Mouse (Mus musculus): ENCODE measurements at regions not wholly inside any gene's neighbourhood (a gene's known extent, or its start where the extent isn't known, plus 50 kb on each side); places are given as distances from the start of the nearest gene placed in this dataset.

DNA sequence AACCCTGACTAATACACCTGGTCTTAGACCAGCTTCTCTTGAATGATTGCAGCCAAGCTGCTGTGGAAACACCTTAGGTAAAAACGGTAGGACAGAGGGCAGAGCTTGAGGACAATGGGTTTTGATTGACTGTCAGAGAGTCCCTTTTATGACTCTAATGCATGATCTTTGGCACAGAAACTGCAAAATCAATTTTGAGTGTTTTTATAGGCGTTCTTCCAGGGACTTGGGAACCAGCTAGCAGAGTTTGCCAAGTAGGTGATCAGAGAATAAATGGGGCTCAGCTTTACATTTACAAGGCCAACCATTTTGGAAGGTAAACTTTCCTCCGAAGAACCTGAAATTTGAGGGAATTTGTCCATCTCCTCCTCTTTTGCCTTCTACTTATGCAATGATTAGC is 213.6 kb upstream of the Far2 start:
- no peak for DNase-seq

- no peak for DNase-seq
Measured at GRCm38 (mm10) chr6:147838846-147839245, 208.2 kb upstream of the Far2 start.

DNA sequence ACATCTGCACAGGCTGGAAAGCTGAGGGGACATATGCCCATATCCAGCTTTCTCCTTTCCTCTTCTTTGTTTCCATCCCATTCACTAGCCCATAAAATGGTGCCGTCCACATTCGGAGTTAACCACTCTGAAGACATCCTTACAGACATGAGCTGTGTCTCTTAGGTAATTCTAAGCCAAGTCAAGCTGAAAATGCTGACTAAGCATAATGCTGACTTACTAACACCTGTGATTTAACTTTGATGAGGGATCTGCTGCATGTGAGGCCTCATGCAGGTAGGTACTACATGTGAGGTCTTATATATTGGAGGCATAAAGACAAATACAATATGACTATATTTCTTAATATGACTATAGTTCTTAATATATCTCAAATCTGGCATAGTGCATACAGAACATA is 197.1 kb upstream of the Far2 start:
- no peak for DNase-seq

- DNase-seq = no peak
Measured at GRCm38 (mm10) chr6:147861116-147861515, 185.9 kb upstream of the Far2 start.

- DNase-seq = no peak
Measured at GRCm38 (mm10) chr6:147871033-147871432, 176.0 kb upstream of the Far2 start.

- DNase-seq = no peak
Measured at GRCm38 (mm10) chr6:147873173-147873572, 173.9 kb upstream of the Far2 start.

DNA sequence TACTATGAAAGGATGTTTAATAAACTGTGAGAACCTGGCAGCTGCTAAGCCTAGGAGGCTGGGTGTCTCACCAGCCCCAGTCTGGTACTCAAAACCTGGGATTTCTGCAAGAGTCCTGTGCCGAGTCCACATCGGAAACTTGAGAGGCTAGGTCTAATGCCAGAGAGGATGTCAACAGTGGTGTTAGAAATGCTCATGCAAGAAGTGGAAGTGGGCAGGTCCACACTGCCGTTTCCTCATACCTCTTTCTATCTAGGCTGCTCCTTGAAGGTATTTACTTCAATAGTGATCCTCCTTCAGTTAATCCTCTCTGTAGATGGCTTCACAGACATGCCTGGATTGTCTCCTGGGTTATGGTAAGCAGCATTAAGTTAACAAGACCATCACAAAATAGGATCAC is 168.6 kb upstream of the Far2 start:
- DNase-seq = no peak

DNA sequence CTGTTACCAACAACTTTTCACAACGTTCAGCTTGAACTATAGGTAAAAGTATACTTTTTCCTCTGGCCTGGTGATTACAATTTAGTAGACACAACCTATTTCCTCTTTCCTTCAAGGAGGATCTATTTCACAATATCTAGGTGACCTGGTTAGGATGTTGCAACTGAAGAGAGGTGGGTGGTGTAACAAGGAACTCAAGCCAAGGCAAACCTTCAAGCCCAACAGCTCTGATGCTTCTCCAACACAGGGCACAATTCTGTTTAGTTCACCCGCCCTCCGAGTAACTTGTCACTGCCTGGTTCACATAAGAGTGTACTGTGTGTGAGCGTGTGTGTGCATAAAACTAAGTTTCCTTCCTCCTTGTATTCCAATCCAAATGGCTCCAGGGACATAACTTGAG is 161.2 kb upstream of the Far2 start:
- DNase-seq = no peak

- no peak for DNase-seq
Measured at GRCm38 (mm10) chr6:147919697-147920096, 127.4 kb upstream of the Far2 start.

DNA sequence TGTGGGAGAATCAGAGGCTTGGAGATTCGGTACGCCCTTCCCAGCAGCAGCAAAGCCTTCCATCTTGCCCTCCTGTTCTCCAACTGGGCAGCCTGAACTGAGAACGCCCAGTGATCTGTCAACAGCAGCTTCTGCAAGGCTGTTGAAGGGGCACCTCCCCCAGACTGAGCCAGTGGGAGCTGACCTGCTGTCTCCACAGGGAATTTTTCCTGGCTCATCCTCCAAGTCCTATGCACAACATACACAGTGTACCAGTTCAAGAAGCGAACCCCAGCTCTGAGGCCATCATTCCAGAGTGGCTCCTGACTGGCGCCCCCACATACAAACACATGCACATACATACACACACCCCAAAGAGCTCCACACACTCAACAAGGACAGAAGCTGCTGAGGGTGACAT is 126.0 kb upstream of the Far2 start:
- no peak for DNase-seq

DNA sequence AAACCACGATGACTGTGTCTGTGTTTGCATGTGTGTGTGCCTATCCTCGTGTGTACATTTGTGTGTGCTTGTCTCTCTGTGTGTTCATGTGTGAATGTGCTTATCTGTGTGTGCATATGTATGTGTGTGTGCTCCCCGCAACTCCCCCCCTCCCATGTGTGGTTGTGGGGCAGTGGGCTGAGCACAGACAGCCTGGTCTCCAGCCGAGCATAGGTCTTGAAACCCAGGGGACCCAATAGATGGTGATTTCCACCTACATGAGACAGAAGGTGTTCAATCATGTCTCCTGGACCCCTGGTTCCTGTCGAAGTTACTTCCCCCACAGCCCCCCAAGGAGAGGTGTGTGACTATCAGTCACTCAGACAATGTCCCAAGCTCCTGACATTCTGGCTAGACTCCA is 124.6 kb upstream of the Far2 start:
- DNase-seq = no peak

DNA sequence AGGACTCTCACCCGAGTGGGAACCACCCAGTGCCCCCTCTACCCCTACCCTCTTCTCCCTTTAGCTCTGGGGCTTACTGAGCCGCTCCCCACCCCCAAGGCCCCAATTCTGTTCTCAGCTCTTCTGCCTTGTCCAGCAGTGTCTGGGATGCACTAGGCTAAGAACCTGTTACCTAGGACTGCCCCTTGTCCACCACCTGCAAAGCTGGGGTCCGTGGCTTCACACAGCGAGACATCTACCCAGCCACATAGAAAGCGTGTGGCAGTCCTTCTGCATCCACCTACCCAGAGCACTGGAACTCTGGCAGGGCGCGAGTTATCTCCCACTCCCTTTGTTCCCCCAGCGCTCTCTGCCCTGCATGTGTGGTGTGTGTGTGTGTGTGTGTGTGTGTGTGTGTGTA is 123.8 kb upstream of the Far2 start:
- no peak for DNase-seq

- no peak for DNase-seq
Measured at GRCm38 (mm10) chr6:147928951-147929350, 118.1 kb upstream of the Far2 start.

GRCm38 (mm10) chr6:147944020-147944419 is 103.0 kb upstream of the Far2 start:
- no peak for DNase-seq

DNA sequence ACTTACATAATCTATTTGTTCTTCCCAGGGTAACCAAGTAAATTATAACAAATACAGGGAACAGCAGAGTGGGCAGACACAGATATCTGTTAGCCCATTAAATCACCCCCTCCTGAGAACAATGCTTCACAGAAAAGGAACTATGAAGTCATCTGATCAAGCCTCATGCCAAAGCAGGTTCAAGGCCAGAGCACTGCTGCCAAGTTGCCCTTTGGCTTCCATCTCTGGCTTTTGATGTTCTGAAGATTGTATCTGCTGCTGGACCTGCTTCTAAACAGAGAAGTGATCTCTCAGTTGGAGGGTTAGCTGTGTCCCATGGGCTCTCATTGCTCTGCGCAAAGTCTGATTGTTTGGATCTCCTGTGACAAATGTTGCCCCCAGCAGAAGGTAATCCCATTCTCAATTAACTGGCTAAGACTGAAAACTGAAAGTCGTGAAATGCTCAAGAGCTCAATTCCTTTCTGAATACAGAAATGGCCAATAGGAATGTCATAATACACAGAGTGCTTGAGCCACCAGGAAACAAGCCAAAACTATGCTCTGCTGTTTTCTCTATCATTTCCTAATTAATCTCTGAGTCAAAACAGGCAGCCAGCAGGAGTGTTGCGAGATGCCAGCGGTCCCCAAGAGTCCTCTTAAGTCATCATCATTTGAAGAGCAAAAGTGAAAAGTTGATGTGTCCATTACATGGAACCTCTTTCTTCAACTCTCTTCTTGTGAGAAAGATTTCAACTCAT is 102.0 kb upstream of the Far2 start:
- DNase-seq = no peak

GRCm38 (mm10) chr6:147947997-147948396 is 99.1 kb upstream of the Far2 start:
- no peak for DNase-seq

GRCm38 (mm10) chr6:147951642-147952041 is 95.4 kb upstream of the Far2 start:
- no peak for DNase-seq

GRCm38 (mm10) chr6:147953058-147953679 is 93.9 kb upstream of the Far2 start:
- DNase-seq = no peak

GRCm38 (mm10) chr6:147953753-147954152 is 93.3 kb upstream of the Far2 start:
- no peak for DNase-seq

- DNase-seq = no peak
Measured at GRCm38 (mm10) chr6:147954253-147954652, 92.8 kb upstream of the Far2 start.

GRCm38 (mm10) chr6:147954967-147955830 is 91.9 kb upstream of the Far2 start:
- no peak for DNase-seq

DNA sequence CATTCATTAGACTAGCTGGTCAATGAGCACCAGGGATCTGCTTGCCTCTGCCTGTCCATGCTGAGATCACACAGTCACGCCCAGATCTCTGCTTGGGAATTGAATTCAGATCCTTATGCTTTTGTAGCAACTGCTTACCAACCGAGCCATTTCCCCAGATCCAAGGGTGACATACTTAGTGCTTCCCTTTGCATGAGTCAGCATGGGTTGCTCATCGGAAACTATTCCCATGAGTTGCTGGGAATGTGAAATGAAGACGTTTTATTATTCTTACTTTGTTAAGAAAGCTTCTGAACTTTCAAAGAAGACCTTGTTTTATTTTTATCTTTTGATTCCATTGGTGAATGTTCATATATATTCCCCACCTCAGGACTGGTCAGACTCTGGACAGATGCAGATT is 82.3 kb upstream of the Far2 start:
- DNase-seq = no peak

DNA sequence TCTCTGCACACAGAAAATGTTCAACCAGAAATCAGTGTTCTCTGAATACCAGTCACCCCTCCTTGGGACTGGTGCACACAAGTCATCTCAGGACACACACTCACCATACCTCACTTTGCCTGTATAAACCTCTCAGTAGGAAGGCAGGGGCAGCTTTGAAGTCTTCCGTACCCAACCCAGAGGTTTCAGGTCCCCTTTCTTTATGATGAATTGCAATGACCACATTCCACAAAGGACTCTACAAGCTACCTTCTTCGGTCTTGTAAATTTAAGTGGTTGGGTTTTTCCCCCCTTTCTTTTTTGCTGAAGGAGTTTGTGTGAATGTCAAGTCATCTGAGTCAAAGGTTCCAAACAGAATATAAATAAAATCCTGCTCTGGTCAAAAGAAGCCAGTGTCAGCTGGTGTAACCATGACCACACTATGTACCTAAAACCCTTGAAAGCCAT is 76.9 kb upstream of the Far2 start:
- no peak for DNase-seq

- DNase-seq = no peak
Measured at GRCm38 (mm10) chr6:147972552-147972951, 74.5 kb upstream of the Far2 start.

Data from cerebellum, postnatal 36 days (tissue).